ENCODE assay signal across 22 mouse cellular contexts in the genomic region with DNA sequence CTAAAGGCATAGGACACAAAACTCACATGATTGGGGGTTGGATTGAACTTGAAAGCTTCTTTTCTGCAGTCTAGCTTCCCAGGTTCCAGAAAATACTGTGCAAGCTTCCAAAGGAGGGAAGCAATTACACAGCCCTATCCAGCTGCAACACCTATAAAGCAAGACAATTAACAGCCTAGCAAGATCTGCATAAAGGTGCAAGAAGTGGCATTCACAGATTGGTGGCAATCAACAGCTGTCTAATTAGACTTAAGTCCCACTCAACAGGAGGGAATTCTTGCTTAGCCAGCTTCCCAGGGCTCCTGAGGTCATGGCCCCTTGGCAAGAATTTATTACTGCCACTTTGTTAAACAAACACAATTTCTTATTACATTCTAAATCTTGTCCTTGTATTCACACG.
A peak's percentile ranks its signal among the peaks of the same experiment; 100 is the strongest.
DNase-seq lines count a peak whose midpoint lies in the region; ATAC-seq lines count a peak whose summit lies in the region.
"Had no signal": no experiment of that assay in that cellular context is flagged by ENCODE, and none has a peak within 500 bp of the region (broad histone marks: within the 10 kb centered on the region; RNA-seq: fewer than 3 reads in every experiment).

No protein-coding gene starts in this region.

- H3K27me3 ChIP-seq in forebrain, embryonic 14.5 days (replicated peaks; ENCODE audit: control insufficient read depth, insufficient read depth, low read length) = no peaks in the 10 kb centered on the region
- no peaks in the 10 kb centered on the region for H3K27me3 ChIP-seq in forebrain, embryonic 13.5 days
- H3K27me3 ChIP-seq: CH12.LX; heart, embryonic 15.5 days; hindbrain, embryonic 13.5 days; intestine, embryonic 15.5 days had no signal

- ATAC-seq in forebrain, embryonic 14.5 days = no peak
- ATAC-seq in forebrain, embryonic 13.5 days = no peak
- ATAC-seq in inflammation-experienced regulatory T-cells, adult 6 months = no peak
- ATAC-seq: hindbrain, postnatal 0 days; intestine, embryonic 15.5 days had no signal

- H3K36me3 ChIP-seq in forebrain, embryonic 14.5 days (ENCODE audit: control insufficient read depth, insufficient read depth, low read length) = no peaks in the 10 kb centered on the region
- no peaks in the 10 kb centered on the region for H3K36me3 ChIP-seq in forebrain, embryonic 13.5 days (ENCODE audit: poor library complexity, severe bottlenecking)
- H3K36me3 ChIP-seq: embryonic facial prominence, embryonic 10.5 days; heart, embryonic 15.5 days; hindbrain, embryonic 13.5 days; intestine, embryonic 15.5 days had no signal

- DNase-seq in forebrain, embryonic 14.5 days (ENCODE audit: low spot score) = peak; percentile 26
- DNase-seq in embryo, embryonic 10 days (ENCODE audit: low spot score) = peak; percentile 31
- peak; percentile 51 for DNase-seq in forelimb bud, embryonic 11.5 days (ENCODE audit: low read depth, low spot score)
- DNase-seq in retina, embryonic 14.5 days (ENCODE audit: low spot score) = peak; percentile 36
- no peak for DNase-seq in left cerebral cortex, adult 11 months (ENCODE audit: low spot score)
- DNase-seq in lung, adult 18-20 months = no peak
- DNase-seq: adrenal gland, postnatal 10 days; cerebellum, adult 18-20 months; cerebellum, postnatal 10 days; gastrocnemius, postnatal 10 days; heart, adult 18-20 months; heart, postnatal 14 days; kidney, adult 18-20 months had no signal

- 0% methylated on average over 1 of the region's 1 CpGs for WGBS in forebrain, embryonic 14.5 days
- WGBS in forebrain, embryonic 13.5 days = 0% methylated on average over 1 of the region's 1 CpGs

- no peak overlapping the region for H3K27ac ChIP-seq in forebrain, embryonic 14.5 days (ENCODE audit: low read depth, low read length)
- H3K27ac ChIP-seq in forebrain, embryonic 13.5 days = no peak overlapping the region
- H3K27ac ChIP-seq: embryonic facial prominence, embryonic 10.5 days; heart, embryonic 15.5 days; hindbrain, embryonic 13.5 days; hindbrain, postnatal 0 days; intestine, embryonic 15.5 days had no signal

- H3K9ac ChIP-seq in forebrain, embryonic 14.5 days (ENCODE audit: low read length) = no peak overlapping the region
- H3K9ac ChIP-seq in forebrain, embryonic 13.5 days = no peak overlapping the region
- H3K9ac ChIP-seq: heart, embryonic 15.5 days; hindbrain, embryonic 13.5 days; intestine, embryonic 15.5 days had no signal

- no peak overlapping the region for H3K4me2 ChIP-seq in forebrain, embryonic 14.5 days (ENCODE audit: low read length)
- H3K4me2 ChIP-seq in forebrain, embryonic 13.5 days = no peak overlapping the region
- H3K4me2 ChIP-seq: heart, embryonic 11.5 days; heart, embryonic 15.5 days; hindbrain, embryonic 13.5 days; intestine, embryonic 15.5 days had no signal

- peaks cover 3% of the 10 kb centered on the region; the same call in 1 of the 2 replicates for H3K9me3 ChIP-seq in forebrain, embryonic 14.5 days (replicated peaks; ENCODE audit: control insufficient read depth, low read length)
- no peaks in the 10 kb centered on the region; the same call in 1 of the 2 replicates for H3K9me3 ChIP-seq in forebrain, embryonic 13.5 days (replicated peaks)
- H3K9me3 ChIP-seq: heart, embryonic 15.5 days; intestine, embryonic 15.5 days had no signal

- H3K4me3 ChIP-seq in forebrain, embryonic 14.5 days (ENCODE audit: low read depth, low read length) = no peak overlapping the region
- no peak overlapping the region for H3K4me3 ChIP-seq in forebrain, embryonic 13.5 days
- H3K4me3 ChIP-seq: embryonic facial prominence, embryonic 10.5 days; heart, embryonic 15.5 days; hindbrain, embryonic 13.5 days; intestine, embryonic 15.5 days had no signal

- H3K4me1 ChIP-seq in forebrain, embryonic 14.5 days (ENCODE audit: control insufficient read depth, insufficient read depth, low read length) = no peaks in the 10 kb centered on the region
- H3K4me1 ChIP-seq in forebrain, embryonic 13.5 days = peaks cover 6% of the 10 kb centered on the region
- H3K4me1 ChIP-seq: heart, embryonic 15.5 days; hindbrain, embryonic 13.5 days; intestine, embryonic 15.5 days had no signal

Comparison
In these comparisons a context has a peak if more than half of its experiments do, and no peak if none do; other contexts are left out.
1. DNase-seq: peak in forebrain, embryonic 14.5 days (single experiment), embryo, embryonic 10 days (single experiment), forelimb bud, embryonic 11.5 days (single experiment) and retina, embryonic 14.5 days (single experiment); none in left cerebral cortex, adult 11 months (single experiment) and lung, adult 18-20 months (0 of 2).